Mouse (Mus musculus) left cerebral cortex, adult 2 months (tissue): ENCODE results near the gene Kctd18. TPM values are rescaled to one million over a fixed set of nuclear protein-coding genes. Genes with fewer than 3 reads are reported as not detected.
"Not testable (repeated sequence)": the region's sequence is repeated elsewhere in the genome, so short reads cannot be mapped to it uniquely, and the experiment has no call there.

ENCODE experiments used
- DNase-seq, 2 experiments: peaks; one replicate each; pipeline ENCODE4 v3.0.0; 2021 to 2022; ENCODE audit warnings: low spot score in 2 of 2, mixed read lengths in 1 of 2; ENCODE audit errors: extremely low spot score in 1 of 2
- H3K27ac ChIP-seq: fragments of 200-600 bp; 2 replicates; pipeline ENCODE4 v1.8.1; 2022
- H3K4me3 ChIP-seq: fragments of 200-600 bp; 2 replicates; pipeline ENCODE4 v1.8.1; 2022
- CTCF ChIP-seq: fragments of 200-600 bp; IDR thresholded peaks from 2 replicates; pipeline ENCODE4 v1.8.1; 2022; ENCODE audit warnings: antibody characterized with exemption, mild to moderate bottlenecking, moderate library complexity
- intact Hi-C: fragments of 180-260 bp; cut with DNase I; formaldehyde crosslinking; loops from one replicate; pipeline ENCODE4 v1.15.1; 2025
- long read RNA-seq, 2 experiments: library from polyadenylated mRNA; stranded (forward); transcript quantifications; one replicate each; pipeline ENCODE4 v2.0.0; 2021; ENCODE audit warnings: borderline mapping rate in 2 of 2
- total RNA-seq, 2 experiments: library from RNA; stranded (reverse); gene quantifications; 2 replicates each; pipeline ENCODE4 v1.2.3; 2021

Gene Kctd18
- total RNA-seq = 10 to 100 TPM; 16.3 to 17.8 TPM
- long read RNA-seq, experiment 1, partial matches to known transcripts = 3 of 15 reads
- long read RNA-seq, experiment 1, other reads (novel, unspliced or antisense) = 6 of 15 reads
- long read RNA-seq, experiment 2, partial matches to known transcripts = 1 of 10 reads
- long read RNA-seq, experiment 2, other reads (novel, unspliced or antisense) = 5 of 10 reads

DNA sequence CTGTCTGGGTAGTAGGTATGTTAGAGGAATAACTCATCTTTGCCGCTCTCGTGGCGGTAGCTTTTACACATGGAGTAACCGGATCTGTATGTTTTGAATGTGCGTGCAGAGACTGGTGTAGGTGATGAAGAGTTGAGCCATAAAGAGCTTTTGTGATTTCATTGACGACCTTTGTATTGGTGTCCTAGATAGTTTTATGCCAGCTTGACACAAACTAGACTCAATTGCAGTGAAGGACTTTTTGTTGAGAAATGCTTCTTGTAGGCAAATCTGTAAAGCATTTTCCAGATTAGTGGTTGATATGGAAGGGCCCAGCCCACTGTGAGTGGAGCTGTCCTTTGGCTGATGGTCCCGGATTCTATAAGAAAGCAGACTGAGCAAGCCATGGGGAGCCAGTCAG lies at the start of gene Kctd18:
Kctd18 (minus strand) TSS at position 101 of the 400 bp plus-strand sequence.
- no peak within 1 kb of the TSS for H3K4me3 ChIP-seq
- intact Hi-C loops = no loop called here
- no peak for TF ChIP-seq CTCF
- no peak within 1 kb of the TSS for H3K27ac ChIP-seq
- no peak for DNase-seq

DNA sequence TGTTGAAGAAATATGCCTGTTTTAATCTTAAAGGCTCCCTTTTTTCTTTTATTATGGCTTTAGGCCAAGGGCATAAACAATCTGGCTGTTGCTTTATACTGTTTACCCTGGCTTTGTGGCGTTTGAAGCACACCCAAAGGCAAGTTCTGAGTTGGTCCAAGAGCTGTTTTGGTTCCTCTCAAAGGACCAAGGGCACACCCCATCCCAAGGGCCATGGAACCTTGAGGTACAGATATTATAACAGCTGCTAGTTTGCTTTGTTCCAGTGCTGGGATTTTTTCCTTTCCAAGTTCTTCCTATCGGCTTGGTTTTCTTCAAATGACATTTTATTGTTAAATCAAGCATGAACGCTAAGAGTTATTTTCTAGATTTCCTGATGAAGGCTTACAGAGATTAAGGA lies 46.9 kb upstream of the Kctd18 start:
- TF ChIP-seq CTCF = no peak
- intact Hi-C loops = no loop called here
- DNase-seq = no peak
- Histone ChIP-seq H3K27ac (no peak overlapping the region), H3K4me3 (no peak overlapping the region)

DNA sequence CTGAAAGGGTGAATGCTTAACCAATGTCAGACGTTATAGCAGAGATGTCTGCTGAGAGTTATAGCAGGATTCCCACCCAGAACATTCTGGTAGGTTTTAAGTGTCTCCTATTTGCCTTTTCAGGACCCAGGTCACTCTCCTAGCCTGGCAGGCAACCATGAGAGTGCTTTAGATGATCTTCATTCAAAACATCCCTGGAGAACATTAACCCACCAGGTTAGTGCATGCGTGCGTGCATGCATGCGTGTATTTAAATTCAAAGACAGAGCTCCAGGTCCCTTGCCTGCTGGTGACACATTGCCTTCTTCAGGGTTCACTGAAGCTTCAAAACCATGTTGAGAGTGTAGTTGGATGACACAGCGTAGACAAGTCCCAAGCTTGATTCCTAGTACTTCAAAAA lies 46.4 kb upstream of the Kctd18 start:
- H3K27ac ChIP-seq = no peak overlapping the region
- H3K4me3 ChIP-seq = no peak overlapping the region
- TF ChIP-seq CTCF = no peak
- intact Hi-C loops = no loop called here
- DNase-seq = no peak

DNA sequence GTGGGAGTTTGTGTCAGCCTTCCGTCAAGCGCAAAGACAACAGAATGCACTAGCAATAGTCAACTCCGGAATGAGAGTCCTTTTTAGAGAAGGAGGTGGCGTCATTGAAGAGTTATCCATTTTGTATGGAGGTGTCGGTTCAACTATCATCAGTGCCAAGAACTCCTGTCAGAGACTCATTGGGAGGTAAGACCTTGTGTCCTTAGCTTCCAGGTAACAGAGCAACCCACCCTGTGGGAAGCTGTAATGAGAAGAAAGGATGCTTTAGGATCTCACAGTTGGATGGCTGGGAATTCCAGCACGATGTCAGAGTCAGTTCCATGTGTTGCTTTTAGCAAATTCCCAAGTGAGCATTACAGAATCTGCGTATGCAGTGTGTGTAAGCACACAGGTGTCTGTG lies 43.4 kb upstream of the Kctd18 start:
- no peak for TF ChIP-seq CTCF
- no peak overlapping the region for H3K4me3 ChIP-seq
- intact Hi-C loops = no loop called here
- H3K27ac ChIP-seq = no peak overlapping the region
- no peak for DNase-seq

DNA sequence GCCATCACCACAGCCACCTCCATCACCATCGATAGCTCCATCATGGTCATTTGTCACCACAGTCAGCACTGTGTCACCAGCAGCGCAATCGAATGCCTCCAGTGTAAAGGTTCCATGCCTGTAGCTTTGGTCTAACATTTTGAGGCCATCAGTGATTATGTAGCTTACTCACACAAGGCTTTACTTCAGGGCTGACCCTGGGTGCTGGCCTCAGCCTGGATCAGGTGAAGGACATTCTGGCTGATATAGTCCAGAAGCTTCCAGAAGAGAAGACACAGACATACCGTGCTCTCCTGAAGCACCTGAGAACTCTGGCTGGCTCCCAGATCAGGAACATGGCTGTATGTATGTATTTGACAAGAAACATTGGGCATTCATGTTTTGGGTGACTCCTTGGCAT lies 40.1 kb upstream of the Kctd18 start:
- Histone ChIP-seq H3K27ac (no peak overlapping the region), H3K4me3 (no peak overlapping the region)
- intact Hi-C loops = no loop called here
- TF ChIP-seq CTCF = no peak
- no peak for DNase-seq

DNA sequence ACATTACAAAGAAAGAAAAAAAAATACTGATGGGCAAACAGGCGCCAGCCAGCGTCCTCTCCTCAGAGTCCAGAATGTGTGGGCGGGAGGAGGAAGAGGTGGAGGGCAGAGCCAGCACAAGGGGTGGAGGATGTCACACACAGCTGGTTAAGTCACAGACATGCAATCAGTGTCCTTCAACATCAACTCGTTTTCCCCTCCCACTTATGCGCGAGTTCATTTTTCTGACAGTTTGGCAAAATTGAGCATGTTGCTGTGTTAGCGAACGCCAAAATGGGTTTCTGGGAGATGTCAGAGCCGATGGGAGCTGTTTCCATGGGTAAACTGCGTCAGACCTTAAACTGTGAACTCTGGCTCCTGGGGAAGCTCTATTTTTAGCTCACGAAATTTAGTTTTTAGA lies 38.2 kb upstream of the Kctd18 start:
- intact Hi-C loops = no loop called here
- no peak for TF ChIP-seq CTCF
- Histone ChIP-seq H3K4me3 (no peak overlapping the region), H3K27ac (no peak overlapping the region)
- DNase-seq = no peak

DNA sequence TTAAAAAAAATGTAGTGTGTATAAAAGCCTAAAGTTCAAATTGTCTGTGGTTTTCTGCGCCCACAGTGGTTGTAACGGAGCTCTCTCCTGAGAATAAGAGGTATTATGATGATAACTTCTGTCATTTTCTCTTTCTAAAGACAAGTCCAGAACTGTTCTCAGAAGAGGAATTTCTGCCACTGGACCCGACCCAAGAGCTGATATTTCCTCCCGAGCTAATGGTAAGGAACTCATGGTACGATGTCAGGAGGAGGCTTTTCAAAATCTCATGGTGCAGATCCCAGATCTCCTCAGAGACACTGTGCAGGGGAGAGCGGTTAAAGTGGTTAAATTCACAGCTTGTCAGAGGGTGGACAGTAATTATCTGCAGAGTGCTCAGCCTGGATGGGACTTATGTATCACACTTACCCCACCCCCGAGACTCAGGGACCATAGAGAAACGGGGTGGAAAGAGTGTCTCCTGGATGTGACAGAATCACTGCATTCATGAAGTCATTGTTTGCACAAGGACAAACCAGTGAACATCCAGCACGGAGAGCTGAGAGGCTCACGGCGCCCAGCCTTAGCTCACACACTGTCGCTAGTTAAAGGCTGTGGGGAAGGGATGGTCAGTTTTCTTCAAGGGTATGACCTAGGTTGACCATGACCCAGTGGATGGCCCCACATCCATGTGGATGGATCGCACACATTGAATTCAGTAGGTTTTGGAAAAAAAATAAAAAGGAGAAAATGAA lies 37.5 kb upstream of the Kctd18 start:
- DNase-seq = no peak
- Histone ChIP-seq H3K27ac (no peak overlapping the region), H3K4me3 (no peak overlapping the region)
- intact Hi-C loops = no loop called here
- TF ChIP-seq CTCF = no peak

DNA sequence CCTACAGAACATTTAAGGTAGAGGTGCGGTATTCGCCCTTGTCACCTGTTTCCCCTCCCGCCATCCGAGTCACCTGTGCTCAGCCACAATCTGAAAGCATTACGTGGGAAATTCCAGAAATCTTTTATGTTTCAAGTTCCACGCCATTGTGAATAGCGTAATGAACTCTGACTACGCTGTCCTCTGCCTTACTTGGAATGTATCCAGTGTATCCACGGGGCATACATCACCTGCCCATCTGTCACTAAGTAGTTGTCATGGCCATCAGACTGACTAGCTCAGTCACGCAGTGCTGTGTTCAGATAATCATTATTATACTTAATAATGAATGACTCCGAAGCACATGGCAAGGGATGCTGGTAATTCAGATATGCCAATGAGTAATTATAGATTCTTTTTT lies 36.8 kb upstream of the Kctd18 start:
- no peak for DNase-seq
- intact Hi-C loops = no loop called here
- no peak for TF ChIP-seq CTCF
- H3K4me3 ChIP-seq = no peak overlapping the region
- H3K27ac ChIP-seq = no peak overlapping the region

DNA sequence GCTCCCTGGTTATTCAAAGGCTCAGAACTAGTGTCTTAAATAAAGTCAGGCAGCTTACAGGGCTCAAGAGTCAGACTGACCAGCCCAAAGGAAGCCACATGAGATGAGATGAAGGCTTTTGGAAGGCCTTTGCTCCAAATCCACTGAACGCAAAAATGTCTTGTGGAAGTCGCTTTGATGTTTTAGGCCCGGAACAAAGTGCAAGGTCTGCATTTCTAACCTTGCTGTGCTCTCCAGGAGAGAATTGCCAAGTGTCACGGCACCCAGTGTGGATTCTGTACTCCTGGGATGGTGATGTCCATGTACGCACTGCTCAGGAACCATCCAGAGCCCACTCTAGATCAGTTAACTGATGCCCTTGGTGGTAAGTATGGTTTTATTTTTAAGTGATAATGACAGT lies 30.4 kb upstream of the Kctd18 start:
- DNase-seq = no peak
- intact Hi-C loops = no loop called here
- Histone ChIP-seq H3K4me3 (no peak overlapping the region), H3K27ac (no peak overlapping the region)
- TF ChIP-seq CTCF = no peak

DNA sequence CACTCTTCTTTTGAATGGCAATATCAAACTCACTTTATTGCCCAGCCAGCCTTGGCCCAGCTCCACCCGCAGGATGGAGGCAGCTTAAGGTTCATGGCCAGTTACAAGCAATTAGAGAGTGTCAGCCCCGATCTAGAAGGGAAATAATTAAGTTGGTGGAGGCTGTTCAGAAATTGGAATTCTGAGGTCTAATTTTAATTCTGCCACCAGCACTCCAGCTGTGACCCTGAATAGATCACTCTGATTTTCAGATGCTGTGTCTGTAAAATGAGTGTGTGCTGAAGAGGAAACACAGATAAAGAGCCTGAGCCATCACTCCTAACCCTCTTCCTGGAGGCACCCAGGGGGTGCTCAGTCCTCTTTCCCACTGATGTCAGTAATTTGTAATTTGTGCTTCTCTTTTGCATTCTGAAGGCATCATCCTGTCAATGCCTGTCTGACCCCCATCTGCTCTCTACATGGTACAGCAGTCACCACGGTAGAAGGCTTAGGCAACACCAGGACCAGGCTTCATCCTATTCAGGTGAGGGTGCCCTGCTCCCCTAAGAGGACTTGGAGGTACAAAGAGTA lies 28.1 kb upstream of the Kctd18 start:
- Histone ChIP-seq H3K27ac (no peak overlapping the region), H3K4me3 (no peak overlapping the region)
- no peak for TF ChIP-seq CTCF
- DNase-seq = no peak
- intact Hi-C loops = no loop called here

DNA sequence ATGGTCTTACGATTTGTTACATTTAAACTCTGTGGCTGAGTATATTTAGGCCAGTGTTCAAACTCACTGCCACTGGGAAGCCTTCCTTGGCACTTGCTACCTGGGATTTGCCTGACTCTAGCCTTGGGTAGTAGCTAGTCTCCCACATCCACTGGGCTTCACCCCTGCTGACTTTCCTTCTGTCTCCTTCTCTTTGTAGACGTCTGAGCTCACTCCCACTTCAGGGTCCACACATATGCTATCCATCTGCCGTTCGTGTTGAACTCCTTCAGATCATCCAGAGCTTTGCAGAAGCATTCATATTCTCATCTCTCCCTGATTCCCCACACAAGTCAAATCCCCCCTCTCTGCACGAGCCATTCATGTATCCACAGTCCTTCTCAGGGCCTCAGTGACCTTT lies 26.8 kb upstream of the Kctd18 start:
- intact Hi-C loops = no loop called here
- no peak overlapping the region for H3K27ac ChIP-seq
- TF ChIP-seq CTCF = no peak
- H3K4me3 ChIP-seq = no peak overlapping the region
- no peak for DNase-seq

DNA sequence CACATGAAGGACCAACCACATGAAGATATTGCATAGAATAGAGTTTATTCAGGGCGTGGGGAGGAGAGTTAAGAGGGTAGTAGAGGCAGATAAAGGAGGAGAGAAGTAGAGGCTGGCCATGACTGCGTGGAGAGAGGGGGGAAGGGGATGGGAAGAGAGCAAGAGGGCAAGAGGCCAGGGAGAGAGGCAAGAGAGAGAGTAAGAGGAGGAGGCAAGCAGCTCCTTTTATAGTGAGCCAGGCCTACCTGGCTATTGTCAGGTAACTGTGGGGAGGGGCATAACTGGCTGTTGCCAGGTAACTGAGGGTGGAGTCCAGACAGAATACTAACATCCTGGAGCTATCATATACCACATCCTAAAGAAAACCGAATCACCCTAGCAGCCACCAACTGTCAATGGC lies 26.3 kb upstream of the Kctd18 start:
- intact Hi-C loops = no loop called here
- TF ChIP-seq CTCF = no peak
- H3K27ac ChIP-seq = no peak overlapping the region

DNA sequence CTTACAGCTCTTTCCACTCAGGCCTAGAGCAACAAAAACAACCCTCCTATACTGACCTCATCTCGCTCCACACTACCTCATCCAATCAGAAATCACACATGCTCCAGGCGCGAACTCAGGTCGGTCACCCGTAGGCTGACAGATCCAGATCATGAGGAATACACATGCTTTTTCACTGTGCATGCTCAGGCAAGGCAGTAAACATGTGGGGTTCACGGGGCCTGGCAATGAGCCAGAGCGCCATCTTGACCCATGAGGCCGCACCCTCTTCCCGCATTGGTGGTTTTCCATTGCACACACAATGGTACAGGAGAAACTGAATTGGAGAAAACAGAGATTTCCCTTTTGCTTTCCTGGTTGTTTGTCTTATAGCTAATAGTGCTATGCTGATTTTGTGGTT lies 18.6 kb upstream of the Kctd18 start:
- H3K4me3 ChIP-seq, H3K27ac ChIP-seq, DNase-seq: not testable (repeated sequence)
- intact Hi-C loops = loop anchor here (10.0 kb wide), 1 partner anchor 613 kb away; no protein-coding TSS in a partner anchor

More for the DNA sequence above, 26.3 kb upstream of the Kctd18 start:
- H3K4me3 ChIP-seq = no peak overlapping the region
- no peak for DNase-seq
